Mouse (Mus musculus): ENCODE measurements around the gene Spock1. TPM values are rescaled to one million over a fixed set of nuclear protein-coding genes. Genes with fewer than 3 reads are reported as not detected.
"Not testable (repeated sequence)": the region's sequence is repeated elsewhere in the genome, so short reads cannot be mapped to it uniquely, and the experiment has no call there.

Spock1 gene
- polyA plus RNA-seq, 1 experiment, result 0.23 TPM

DNA sequence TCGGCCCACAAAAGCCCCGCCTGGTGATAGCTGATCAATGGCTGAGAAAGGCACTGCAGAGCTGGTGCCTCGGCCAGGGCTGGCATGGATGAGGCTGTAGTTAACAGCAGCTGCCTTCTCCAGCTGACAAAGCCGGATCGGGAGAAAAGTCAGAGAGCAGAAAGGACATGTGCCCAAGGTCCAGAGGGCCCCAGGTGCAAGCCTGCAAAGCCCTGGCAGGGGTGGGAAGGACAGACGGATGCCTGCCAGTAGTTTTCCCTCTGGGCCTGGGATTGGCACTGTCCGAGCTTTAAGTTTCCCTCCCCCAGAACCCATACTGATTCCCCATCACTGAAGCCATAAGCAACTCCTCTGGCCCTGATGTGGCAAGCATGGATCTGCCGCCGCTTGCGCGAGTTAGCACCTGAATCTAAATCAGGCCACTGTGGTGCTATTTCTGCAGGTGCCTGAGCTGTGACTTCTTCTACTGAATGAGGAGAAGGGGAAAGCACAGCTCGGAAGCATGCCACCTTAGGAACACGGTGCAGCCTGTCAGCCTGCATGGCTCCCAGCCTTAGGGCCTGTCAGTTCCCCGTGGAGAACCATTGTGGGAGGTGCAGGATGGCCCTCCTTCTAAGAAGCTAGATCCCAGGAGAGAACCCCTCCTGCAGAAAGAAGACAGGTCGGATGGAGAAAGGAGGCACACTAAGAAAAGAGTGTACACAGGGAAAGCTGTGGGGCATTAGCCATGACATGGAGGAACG lies 423.5 kb downstream of the Spock1 start:
- Histone ChIP-seq H3K4me1 (ENCODE audit: control insufficient read depth, insufficient read depth, insufficient read length, low read length) (no peaks in the 10 kb centered on the region), H3K36me3 (ENCODE audit: control insufficient read depth, insufficient read depth, low read length) (no peaks in the 10 kb centered on the region), H3K4me3 (ENCODE audit: low read depth, low read length) (no peak overlapping the region), H3K27me3 (ENCODE audit: control insufficient read depth, insufficient read depth, low read length) (no peaks in the 10 kb centered on the region), H3K27ac (ENCODE audit: insufficient read depth, low read depth, low read length) (no peak overlapping the region)
- WGBS, result 82% methylated on average over 16 of the region's 16 CpGs
- TF ChIP-seq POLR2A (IDR thresholded peaks at IDR 0.05; ENCODE audit: low read depth, low read length) (no peak), CTCF (IDR thresholded peaks at IDR 0.05; ENCODE audit: extremely low read depth, insufficient read length, insufficient replicate concordance, low read depth, low read length) (no peak)

DNA sequence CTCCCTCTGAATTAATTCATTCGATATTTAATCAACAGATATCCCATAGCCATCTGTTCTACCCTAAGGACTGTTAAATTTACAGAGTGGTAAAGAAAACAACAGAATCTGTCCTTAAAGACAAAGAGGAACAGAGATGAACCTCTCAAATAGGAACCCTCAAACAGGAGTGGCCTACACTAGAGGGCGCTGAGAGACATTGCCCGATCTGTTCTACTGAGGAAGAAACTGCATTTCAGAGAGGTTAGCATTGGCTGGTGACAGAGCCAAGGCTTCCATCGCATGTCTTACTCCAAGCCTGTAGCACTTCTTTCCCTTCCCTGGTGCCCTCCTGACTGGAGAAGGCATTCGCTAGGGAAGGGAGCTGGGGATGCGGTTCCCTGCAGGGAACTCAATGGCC lies 431.4 kb downstream of the Spock1 start:
- H3K27me3 ChIP-seq (ENCODE audit: control insufficient read depth, insufficient read depth, low read length), result no peaks in the 10 kb centered on the region
- 34% methylated on average over 6 of the region's 6 CpGs for WGBS
- H3K4me3 ChIP-seq (ENCODE audit: low read depth, low read length), result no peak overlapping the region
- H3K27ac ChIP-seq (ENCODE audit: insufficient read depth, low read depth, low read length), result no peak overlapping the region
- no peaks in the 10 kb centered on the region for H3K36me3 ChIP-seq (ENCODE audit: control insufficient read depth, insufficient read depth, low read length)
- no peaks in the 10 kb centered on the region for H3K4me1 ChIP-seq (ENCODE audit: control insufficient read depth, insufficient read depth, insufficient read length, low read length)
- no peak for TF ChIP-seq POLR2A (IDR thresholded peaks at IDR 0.05; ENCODE audit: low read depth, low read length)
- no peak for TF ChIP-seq CTCF (IDR thresholded peaks at IDR 0.05; ENCODE audit: extremely low read depth, insufficient read length, insufficient replicate concordance, low read depth, low read length)

DNA sequence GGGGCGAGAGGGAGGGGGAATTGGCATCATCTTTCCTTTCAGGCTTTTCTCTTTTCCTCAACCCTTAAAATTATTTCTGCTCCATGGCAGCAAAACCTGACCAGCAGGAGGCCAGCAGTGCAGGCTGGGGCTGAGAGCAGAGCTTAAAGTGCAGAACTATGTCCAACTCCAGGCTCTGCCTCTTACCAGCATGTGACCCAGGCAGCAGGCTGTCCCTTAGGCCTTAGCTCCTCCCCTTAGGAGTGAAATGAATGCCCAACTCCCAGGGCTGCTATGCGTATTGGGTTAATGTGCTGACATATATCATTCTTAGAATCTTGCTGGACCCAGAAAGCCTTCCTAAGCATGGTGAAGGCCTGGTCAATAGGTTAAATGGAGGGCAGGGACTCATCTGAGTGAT lies 434.1 kb downstream of the Spock1 start:
- H3K27me3 ChIP-seq (ENCODE audit: control insufficient read depth, insufficient read depth, low read length), result no peaks in the 10 kb centered on the region
- no peaks in the 10 kb centered on the region for H3K36me3 ChIP-seq (ENCODE audit: control insufficient read depth, insufficient read depth, low read length)
- 79% methylated on average over 2 of the region's 2 CpGs for WGBS
- no peak overlapping the region for H3K4me3 ChIP-seq (ENCODE audit: low read depth, low read length)
- no peak overlapping the region for H3K27ac ChIP-seq (ENCODE audit: insufficient read depth, low read depth, low read length)
- TF ChIP-seq CTCF (IDR thresholded peaks at IDR 0.05; ENCODE audit: extremely low read depth, insufficient read length, insufficient replicate concordance, low read depth, low read length), result no peak
- no peaks in the 10 kb centered on the region for H3K4me1 ChIP-seq (ENCODE audit: control insufficient read depth, insufficient read depth, insufficient read length, low read length)

GRCm38 (mm10) chr13:57470922-57471321 lies 437.2 kb downstream of the Spock1 start:
- H3K27ac ChIP-seq (ENCODE audit: insufficient read depth, low read depth, low read length); H3K4me1 ChIP-seq (ENCODE audit: control insufficient read depth, insufficient read depth, insufficient read length, low read length); H3K4me3 ChIP-seq (ENCODE audit: low read depth, low read length); H3K36me3 ChIP-seq (ENCODE audit: control insufficient read depth, insufficient read depth, low read length); H3K27me3 ChIP-seq (ENCODE audit: control insufficient read depth, insufficient read depth, low read length): not testable (repeated sequence)
- 80% methylated on average over 4 of the region's 4 CpGs for WGBS

DNA sequence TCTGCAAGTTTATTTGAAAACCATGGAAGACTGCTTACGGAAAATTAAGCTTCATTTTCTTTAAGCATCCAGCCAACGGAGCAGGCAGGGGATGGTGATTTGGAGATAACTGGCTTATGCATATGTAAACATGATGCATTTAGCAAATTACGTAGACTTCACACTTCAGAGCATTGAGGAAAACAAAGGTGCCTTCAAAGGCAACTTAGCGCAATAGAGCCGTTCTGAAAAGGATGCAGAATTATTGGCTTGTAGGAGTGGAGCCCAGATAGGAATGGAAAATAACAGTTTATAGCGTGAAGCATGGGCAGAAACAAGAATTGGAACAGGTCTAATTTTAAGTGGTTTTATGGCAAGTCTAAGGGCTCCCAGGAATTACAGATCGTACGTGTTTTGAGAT lies 448.2 kb downstream of the Spock1 start:
- WGBS, result 79% methylated on average over 8 of the region's 8 CpGs
- no peaks in the 10 kb centered on the region for H3K27me3 ChIP-seq (ENCODE audit: control insufficient read depth, insufficient read depth, low read length)
- TF ChIP-seq POLR2A (IDR thresholded peaks at IDR 0.05; ENCODE audit: low read depth, low read length), result no peak
- TF ChIP-seq CTCF (IDR thresholded peaks at IDR 0.05; ENCODE audit: extremely low read depth, insufficient read length, insufficient replicate concordance, low read depth, low read length), result no peak
- no peak overlapping the region for H3K4me3 ChIP-seq (ENCODE audit: low read depth, low read length)
- no peaks in the 10 kb centered on the region for H3K4me1 ChIP-seq (ENCODE audit: control insufficient read depth, insufficient read depth, insufficient read length, low read length)
- no peaks in the 10 kb centered on the region for H3K36me3 ChIP-seq (ENCODE audit: control insufficient read depth, insufficient read depth, low read length)
- no peak overlapping the region for H3K27ac ChIP-seq (ENCODE audit: insufficient read depth, low read depth, low read length)

- Histone ChIP-seq H3K4me1 (ENCODE audit: control insufficient read depth, insufficient read depth, insufficient read length, low read length) (no peaks in the 10 kb centered on the region), H3K27me3 (ENCODE audit: control insufficient read depth, insufficient read depth, low read length) (no peaks in the 10 kb centered on the region), H3K4me3 (ENCODE audit: low read depth, low read length) (no peak overlapping the region), H3K36me3 (ENCODE audit: control insufficient read depth, insufficient read depth, low read length) (no peaks in the 10 kb centered on the region), H3K27ac (ENCODE audit: insufficient read depth, low read depth, low read length) (no peak overlapping the region)
- 56% methylated on average over 11 of the region's 11 CpGs for WGBS
- TF ChIP-seq CTCF (IDR thresholded peaks at IDR 0.05; ENCODE audit: extremely low read depth, insufficient read length, insufficient replicate concordance, low read depth, low read length), result no peak
- TF ChIP-seq POLR2A (IDR thresholded peaks at IDR 0.05; ENCODE audit: low read depth, low read length), result no peak
Observed at GRCm38 (mm10) chr13:57450189-57450821, 457.8 kb downstream of the Spock1 start.

DNA sequence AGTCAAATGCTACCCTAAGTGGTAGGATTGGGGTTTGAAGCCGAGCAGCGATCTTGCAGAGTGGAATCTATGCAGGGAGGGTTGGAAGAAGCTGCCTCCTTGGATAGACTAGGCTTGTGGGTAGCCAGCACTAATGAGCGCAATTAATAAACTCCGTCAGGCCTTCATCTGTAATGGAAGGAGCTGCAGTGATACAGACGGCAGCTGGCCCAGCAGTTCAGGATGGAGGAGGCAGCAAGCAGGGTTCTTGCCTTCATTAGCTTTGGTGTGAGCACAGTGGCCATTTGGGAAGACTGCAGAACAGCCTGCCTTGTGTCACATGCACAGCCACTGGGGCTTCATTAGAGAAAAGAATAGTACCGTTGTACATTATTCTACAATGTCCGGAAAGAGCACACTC lies 459.2 kb downstream of the Spock1 start:
- Histone ChIP-seq H3K4me3 (ENCODE audit: low read depth, low read length) (no peak overlapping the region), H3K4me1 (ENCODE audit: control insufficient read depth, insufficient read depth, insufficient read length, low read length) (no peaks in the 10 kb centered on the region), H3K27ac (ENCODE audit: insufficient read depth, low read depth, low read length) (no peak overlapping the region), H3K36me3 (ENCODE audit: control insufficient read depth, insufficient read depth, low read length) (no peaks in the 10 kb centered on the region), H3K27me3 (ENCODE audit: control insufficient read depth, insufficient read depth, low read length) (no peaks in the 10 kb centered on the region)
- 90% methylated on average over 7 of the region's 7 CpGs for WGBS
- TF ChIP-seq POLR2A (IDR thresholded peaks at IDR 0.05; ENCODE audit: low read depth, low read length) (no peak), CTCF (IDR thresholded peaks at IDR 0.05; ENCODE audit: extremely low read depth, insufficient read length, insufficient replicate concordance, low read depth, low read length) (no peak)

Measured in small intestine, adult 2 months (tissue).